Mouse (Mus musculus): ENCODE measurements at regions not wholly inside any gene's neighbourhood (a gene's known extent, or its start where the extent isn't known, plus 50 kb on each side); places are given as distances from the start of the nearest gene placed in this dataset.

GRCm38 (mm10) chr6:66255378-66255777 is 279.8 kb upstream of the Mad2l1 start:
- DNase-seq: no peak

GRCm38 (mm10) chr6:66263429-66263828 is 271.8 kb upstream of the Mad2l1 start:
- no peak for DNase-seq

- no peak for DNase-seq
Measured at GRCm38 (mm10) chr6:66263918-66264317, 271.3 kb upstream of the Mad2l1 start.

- DNase-seq: no peak
Measured at GRCm38 (mm10) chr6:66268427-66268826, 266.8 kb upstream of the Mad2l1 start.

GRCm38 (mm10) chr6:66271414-66272206 is 263.6 kb upstream of the Mad2l1 start:
- no peak for DNase-seq

- no peak for DNase-seq
Measured at GRCm38 (mm10) chr6:66272216-66272615, 263.0 kb upstream of the Mad2l1 start.

- DNase-seq: no peak
Measured at GRCm38 (mm10) chr6:66274737-66275136, 260.5 kb upstream of the Mad2l1 start.

- DNase-seq: no peak
Measured at GRCm38 (mm10) chr6:66280701-66281100, 254.5 kb upstream of the Mad2l1 start.

GRCm38 (mm10) chr6:66282566-66283115 is 252.5 kb upstream of the Mad2l1 start:
- no peak for DNase-seq

- no peak for DNase-seq
Measured at GRCm38 (mm10) chr6:66283521-66283920, 251.7 kb upstream of the Mad2l1 start.

- no peak for DNase-seq
Measured at GRCm38 (mm10) chr6:66287607-66288006, 247.6 kb upstream of the Mad2l1 start.

GRCm38 (mm10) chr6:66289196-66289595 is 246.0 kb upstream of the Mad2l1 start:
- no peak for DNase-seq

GRCm38 (mm10) chr6:66291576-66291975 is 243.6 kb upstream of the Mad2l1 start:
- DNase-seq: no peak

- DNase-seq: no peak
Measured at GRCm38 (mm10) chr6:66298056-66298455, 237.1 kb upstream of the Mad2l1 start.

GRCm38 (mm10) chr6:66300189-66300588 is 235.0 kb upstream of the Mad2l1 start:
- DNase-seq: no peak

GRCm38 (mm10) chr6:66344848-66345247 is 190.3 kb upstream of the Mad2l1 start:
- DNase-seq: no peak

- no peak for DNase-seq
Measured at GRCm38 (mm10) chr6:66347356-66347755, 187.8 kb upstream of the Mad2l1 start.

GRCm38 (mm10) chr6:66361130-66361529 is 174.1 kb upstream of the Mad2l1 start:
- DNase-seq: no peak

GRCm38 (mm10) chr6:66367263-66367662 is 167.9 kb upstream of the Mad2l1 start:
- DNase-seq: no peak

GRCm38 (mm10) chr6:66381279-66381934 is 153.8 kb upstream of the Mad2l1 start:
- DNase-seq: no peak

- DNase-seq: no peak
Measured at GRCm38 (mm10) chr6:66382347-66383010, 152.7 kb upstream of the Mad2l1 start.

GRCm38 (mm10) chr6:66395147-66395546 is 140.0 kb upstream of the Mad2l1 start:
- no peak for DNase-seq

- DNase-seq: no peak
Measured at GRCm38 (mm10) chr6:66397411-66397810, 137.8 kb upstream of the Mad2l1 start.

- DNase-seq: no peak
Measured at GRCm38 (mm10) chr6:66398674-66399073, 136.5 kb upstream of the Mad2l1 start.

Data from thymus, postnatal 4 days (tissue).